Mouse (Mus musculus) frontal cortex, adult 2 months (tissue): ENCODE measurements around the gene Axin2. TPM values are rescaled to one million over a fixed set of nuclear protein-coding genes. Genes with fewer than 3 reads are reported as not detected.
"Not testable (repeated sequence)": the region's sequence is repeated elsewhere in the genome, so short reads cannot be mapped to it uniquely, and the experiment has no call there.

Source experiments
- DNase-seq, 2 experiments: peaks; one replicate each; pipeline ENCODE4 v3.0.0; 2022; ENCODE audit warnings: low spot score in 1 of 2; ENCODE audit errors: extremely low spot score in 1 of 2
- polyA plus RNA-seq: library from polyadenylated mRNA; depleted of rRNA; stranded (reverse); fragments of >200 nt; gene quantifications from 2 replicates; pipeline ENCODE4 v1.2.3, GENCODE M21; 2012; rRNA removed

The Axin2 gene
- 24.0 and 26.5 TPM in 2 replicates for polyA plus RNA-seq

- peak; percentile 77 to 87 for DNase-seq
Measured at GRCm38 (mm10) chr11:108920158-108920635, at the start of gene Axin2. Axin2 (plus strand) TSS chr11:108920349.

GRCm38 (mm10) chr11:108871284-108871683, 48.9 kb upstream of the Axin2 start:
- DNase-seq: not testable (repeated sequence)

DNA sequence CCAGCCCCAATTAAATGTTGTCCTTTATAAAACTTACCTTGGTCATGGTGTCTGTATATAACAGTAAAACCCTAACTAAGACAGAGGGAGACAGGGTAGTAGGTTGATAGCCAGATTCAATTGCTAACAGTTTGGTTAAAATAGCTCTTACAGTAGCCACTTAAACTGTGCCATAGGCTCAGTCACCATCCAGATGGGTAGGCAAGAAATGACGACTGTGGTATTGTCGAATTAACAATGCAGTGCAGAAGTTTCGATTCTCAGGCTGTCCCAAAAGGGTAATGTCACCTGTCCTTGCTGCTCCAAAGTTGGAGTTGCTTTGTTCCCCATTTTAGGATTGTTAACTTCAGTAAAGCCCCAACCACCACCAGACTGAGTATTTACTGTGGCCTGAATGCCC, 48.4 kb upstream of the Axin2 start:
- DNase-seq: no peak

GRCm38 (mm10) chr11:108876633-108877205, 43.4 kb upstream of the Axin2 start:
- no peak for DNase-seq

- DNase-seq: no peak
Measured at GRCm38 (mm10) chr11:108877520-108877919, 42.6 kb upstream of the Axin2 start.

DNA sequence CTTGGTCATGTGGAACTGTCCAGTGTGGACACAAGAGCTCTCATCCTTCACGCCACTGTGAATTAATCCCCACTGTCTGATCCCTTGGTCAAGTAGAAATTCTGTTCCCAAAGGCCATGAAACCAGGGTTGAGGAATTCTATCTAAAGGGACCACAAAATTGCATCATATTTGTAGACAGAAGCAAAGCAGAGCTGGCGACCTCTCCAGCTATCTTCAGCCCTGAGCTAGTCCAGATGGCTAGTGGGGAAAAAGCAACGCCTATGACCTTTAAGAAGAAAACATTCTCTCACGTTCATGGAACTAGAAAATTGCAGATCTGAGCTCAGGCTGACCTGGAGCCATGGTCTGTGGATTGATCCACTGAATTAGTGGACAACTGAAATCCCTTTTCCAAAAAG, 39.6 kb upstream of the Axin2 start:
- no peak for DNase-seq

DNA sequence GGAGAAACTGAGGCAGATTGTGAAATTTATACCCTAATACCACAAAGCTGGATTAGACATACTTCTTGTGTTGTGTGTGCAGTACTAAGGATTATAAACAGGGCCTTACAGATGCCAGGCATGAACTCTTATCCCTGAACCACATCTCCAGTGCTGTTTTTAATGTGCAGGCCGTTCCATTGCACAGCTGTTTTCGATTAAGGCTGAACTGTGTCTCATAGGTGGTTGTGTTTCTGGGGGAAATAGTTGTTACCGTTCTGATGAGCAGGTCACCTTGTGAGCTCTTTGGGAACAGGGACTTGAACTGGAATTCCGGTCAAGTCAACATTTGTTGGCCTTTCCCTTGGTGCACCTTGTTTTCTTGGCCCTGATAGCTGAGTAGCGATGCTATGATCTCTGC, 38.5 kb upstream of the Axin2 start:
- DNase-seq: no peak

- DNase-seq: no peak
Measured at GRCm38 (mm10) chr11:108885276-108885896, 34.8 kb upstream of the Axin2 start.

GRCm38 (mm10) chr11:108886060-108886459, 34.1 kb upstream of the Axin2 start:
- no peak for DNase-seq

DNA sequence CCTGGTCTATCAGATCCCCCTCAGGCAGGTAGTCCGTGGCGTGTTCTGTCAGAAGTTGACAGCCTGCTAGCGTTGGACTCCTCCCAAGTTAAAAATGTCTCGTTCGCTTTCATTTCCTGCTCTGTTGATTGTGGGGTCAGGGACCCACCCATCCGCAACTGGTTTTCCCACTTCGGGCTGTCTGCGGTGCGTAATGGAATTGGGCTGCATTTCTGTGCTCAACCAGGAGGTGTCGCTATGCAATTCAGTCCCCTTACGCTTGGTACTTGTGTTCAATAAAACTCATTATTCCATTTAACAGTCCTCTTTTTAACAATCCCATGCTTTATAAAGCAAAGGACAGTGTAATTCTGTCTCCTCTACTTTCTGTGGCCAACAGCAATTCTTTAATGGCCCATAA, 31.0 kb upstream of the Axin2 start:
- peak in 1 of 2 experiments; percentile 28 for DNase-seq

DNA sequence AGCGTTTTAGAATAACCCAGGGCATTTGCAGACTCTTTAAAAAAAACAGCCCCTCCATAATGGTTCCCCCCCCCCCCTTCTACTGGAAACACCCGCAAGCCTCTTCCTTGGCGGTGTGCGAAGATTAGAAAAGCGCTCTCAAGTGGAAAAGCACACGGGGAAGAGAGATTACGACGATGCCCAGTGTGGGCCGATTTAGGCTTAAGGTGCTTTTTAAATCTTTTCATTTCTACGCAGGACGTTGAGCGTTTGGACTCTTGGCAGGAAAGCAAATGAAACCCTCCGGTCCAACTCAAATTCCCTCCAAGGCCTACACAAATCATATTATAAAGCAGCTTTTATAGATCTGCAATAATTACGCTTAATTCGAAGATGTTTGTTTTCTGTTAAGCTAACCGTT, 29.6 kb upstream of the Axin2 start:
- no peak for DNase-seq

- DNase-seq: peak in 1 of 2 experiments; percentile 9
Measured at GRCm38 (mm10) chr11:108891111-108891870, 28.9 kb upstream of the Axin2 start.

GRCm38 (mm10) chr11:108891871-108892380, 28.2 kb upstream of the Axin2 start:
- DNase-seq: no peak

- peak in 1 of 2 experiments; percentile 22 for DNase-seq
Measured at GRCm38 (mm10) chr11:108892406-108892805, 27.7 kb upstream of the Axin2 start.

- DNase-seq: no peak
Measured at GRCm38 (mm10) chr11:108893232-108893790, 26.8 kb upstream of the Axin2 start.

DNA sequence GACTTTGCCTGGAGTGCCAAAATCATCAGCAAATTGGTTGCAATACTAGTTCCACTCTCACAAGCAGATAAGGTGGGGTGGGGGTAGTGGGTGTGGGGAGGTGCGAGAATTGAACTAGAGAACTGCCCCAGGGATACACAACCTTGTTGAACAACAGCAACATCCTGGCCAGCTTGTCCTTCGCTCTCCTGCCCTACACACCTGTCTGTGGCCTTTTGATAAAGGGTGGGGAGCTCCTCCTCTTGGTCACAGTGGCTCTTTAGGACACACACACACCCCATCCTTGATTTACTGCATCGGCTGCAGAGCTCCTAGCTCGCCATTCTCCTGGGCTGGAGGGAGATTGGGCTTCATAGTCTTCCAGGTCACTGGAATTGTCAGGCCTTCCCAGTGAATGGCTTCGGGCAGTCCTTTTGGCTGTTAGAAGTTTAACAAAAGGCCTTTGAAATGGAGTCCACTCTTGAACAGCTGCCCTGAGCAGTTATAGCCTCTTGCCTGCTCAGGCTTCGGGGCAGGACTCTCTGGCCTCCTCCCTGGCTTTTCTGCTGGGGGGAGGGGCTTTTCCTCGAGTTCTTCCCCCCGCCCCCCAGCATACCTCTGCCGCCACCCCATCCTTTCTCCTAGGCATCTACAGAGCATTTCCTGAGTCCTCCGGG, 26.2 kb upstream of the Axin2 start:
- DNase-seq: no peak

DNA sequence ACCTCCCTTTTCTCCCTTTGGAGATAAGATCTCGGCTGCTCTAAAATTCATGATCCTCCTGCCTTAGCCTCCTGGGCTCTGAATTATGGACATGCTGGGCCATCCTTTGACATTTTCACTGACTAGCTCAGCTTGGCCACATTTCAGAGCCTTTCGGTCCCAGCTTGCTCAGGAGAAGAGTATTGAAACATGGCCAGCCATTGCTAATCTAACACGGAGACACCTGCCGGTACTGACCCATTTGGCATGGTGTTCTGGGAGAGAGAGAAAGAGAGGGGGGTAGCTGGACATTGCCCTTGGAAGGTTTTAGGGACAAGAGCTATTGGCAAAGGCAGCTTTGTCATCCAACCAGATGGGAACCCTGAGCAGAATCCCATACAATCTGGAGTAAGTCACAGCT, 23.1 kb upstream of the Axin2 start:
- DNase-seq: no peak

DNA sequence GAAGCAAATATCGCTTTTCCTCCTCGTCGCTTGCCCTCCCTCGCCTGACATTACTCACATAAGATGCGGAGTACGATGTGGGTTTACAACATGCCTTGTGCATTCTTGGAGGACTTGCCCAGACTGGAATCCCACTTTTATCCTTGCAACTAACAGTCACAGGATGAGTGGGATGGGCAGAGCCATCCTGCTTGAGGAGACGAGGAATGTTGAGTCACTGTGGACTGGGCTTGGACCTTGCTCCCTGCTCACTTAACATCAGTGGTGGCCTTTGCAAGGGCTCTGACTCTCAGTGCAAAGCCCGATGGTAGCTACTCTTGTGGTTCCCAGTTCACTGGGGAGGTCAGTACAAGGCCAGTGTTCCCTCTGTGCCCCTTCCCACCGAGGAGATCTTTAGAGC, 22.1 kb upstream of the Axin2 start:
- no peak for DNase-seq

- no peak for DNase-seq
Measured at GRCm38 (mm10) chr11:108898483-108898882, 21.7 kb upstream of the Axin2 start.

GRCm38 (mm10) chr11:108900718-108901488, 19.2 kb upstream of the Axin2 start:
- DNase-seq: peak in 1 of 2 experiments; percentile 62
